Mouse (Mus musculus): ENCODE measurements around the gene Nav2. TPM values are rescaled to one million over a fixed set of nuclear protein-coding genes. Genes with fewer than 3 reads are reported as not detected.

Gene Nav2
- polyA plus RNA-seq, 1 experiment from 2014 or later: 25.8 TPM

- H3K4me2 ChIP-seq (replicated peaks): no peak overlapping the region
- H3K9me3 ChIP-seq (replicated peaks): no peaks in the 10 kb centered on the region
- H3K4me3 ChIP-seq: no peak overlapping the region
- no peak overlapping the region for H3K9ac ChIP-seq
- H3K4me1 ChIP-seq: peaks cover 52% of the 10 kb centered on the region
- no peaks in the 10 kb centered on the region for H3K36me3 ChIP-seq
- WGBS: 91% methylated on average over 6 of the region's 6 CpGs
- no peak for ATAC-seq (ENCODE audit: low FRiP score)
- no peak overlapping the region for H3K27ac ChIP-seq
- H3K27me3 ChIP-seq: no peaks in the 10 kb centered on the region
Observed at GRCm38 (mm10) chr7:49258088-49258487, 349.6 kb downstream of the Nav2 start.

GRCm38 (mm10) chr7:49261941-49262511, 353.5 kb downstream of the Nav2 start:
- H3K4me1 ChIP-seq: peaks cover 43% of the 10 kb centered on the region

GRCm38 (mm10) chr7:49266422-49266821, 357.9 kb downstream of the Nav2 start:
- Histone ChIP-seq H3K9ac (no peak overlapping the region), H3K4me1 (peaks cover 18% of the 10 kb centered on the region), H3K4me2 (replicated peaks) (no peak overlapping the region), H3K27me3 (no peaks in the 10 kb centered on the region; the same call in 1 of the 2 replicates), H3K4me3 (no peak overlapping the region), H3K36me3 (no peaks in the 10 kb centered on the region), H3K9me3 (replicated peaks) (no peaks in the 10 kb centered on the region), H3K27ac (no peak overlapping the region)
- WGBS: 84% methylated on average over 6 of the region's 6 CpGs
- ATAC-seq (ENCODE audit: low FRiP score): no peak

More at GRCm38 (mm10) chr7:49261941-49262511, 353.5 kb downstream of the Nav2 start:
- Histone ChIP-seq H3K9me3 (replicated peaks) (no peaks in the 10 kb centered on the region), H3K4me2 (replicated peaks) (no peak overlapping the region), H3K27ac (no peak overlapping the region; the same call in 1 of the 2 replicates), H3K27me3 (no peaks in the 10 kb centered on the region), H3K4me3 (no peak overlapping the region), H3K9ac (no peak overlapping the region), H3K36me3 (no peaks in the 10 kb centered on the region)
- no peak for ATAC-seq (ENCODE audit: low FRiP score)
- 65% methylated on average over 13 of the region's 13 CpGs for WGBS

GRCm38 (mm10) chr7:49267621-49268325, 359.3 kb downstream of the Nav2 start:
- no peaks in the 10 kb centered on the region; the same call in 1 of the 2 replicates for H3K27me3 ChIP-seq
- no peak for ATAC-seq (ENCODE audit: low FRiP score)
- no peak overlapping the region for H3K4me3 ChIP-seq
- H3K27ac ChIP-seq: no peak overlapping the region
- H3K4me2 ChIP-seq (replicated peaks): no peak overlapping the region
- no peaks in the 10 kb centered on the region for H3K36me3 ChIP-seq
- no peaks in the 10 kb centered on the region for H3K9me3 ChIP-seq (replicated peaks)
- no peak overlapping the region for H3K9ac ChIP-seq
- H3K4me1 ChIP-seq: peaks cover 10% of the 10 kb centered on the region
- WGBS: 84% methylated on average over 12 of the region's 12 CpGs

- Histone ChIP-seq H3K27ac (no peak overlapping the region), H3K4me2 (replicated peaks) (no peak overlapping the region)
- ATAC-seq (ENCODE audit: low FRiP score): no peak
Observed at GRCm38 (mm10) chr7:49268401-49268921, 359.9 kb downstream of the Nav2 start.

GRCm38 (mm10) chr7:49270855-49271254, 362.3 kb downstream of the Nav2 start:
- H3K9ac ChIP-seq: no peak overlapping the region
- H3K36me3 ChIP-seq: no peaks in the 10 kb centered on the region
- no peaks in the 10 kb centered on the region for H3K9me3 ChIP-seq (replicated peaks)
- no peak overlapping the region for H3K4me3 ChIP-seq
- H3K27me3 ChIP-seq: no peaks in the 10 kb centered on the region; the same call in 1 of the 2 replicates
- whole genome bisulfite sequencing: 73% methylated on average over 11 of the region's 11 CpGs
- ATAC-seq (ENCODE audit: low FRiP score): no peak
- peaks cover 18% of the 10 kb centered on the region for H3K4me1 ChIP-seq
- no peak overlapping the region for H3K27ac ChIP-seq
- no peak overlapping the region for H3K4me2 ChIP-seq (replicated peaks)

More at GRCm38 (mm10) chr7:49268401-49268921, 359.9 kb downstream of the Nav2 start:
- Histone ChIP-seq H3K36me3 (no peaks in the 10 kb centered on the region), H3K4me1 (peaks cover 11% of the 10 kb centered on the region), H3K9ac (no peak overlapping the region), H3K9me3 (replicated peaks) (no peaks in the 10 kb centered on the region), H3K27me3 (no peaks in the 10 kb centered on the region; the same call in 1 of the 2 replicates), H3K4me3 (no peak overlapping the region)
- 88% methylated on average over 9 of the region's 9 CpGs for WGBS

GRCm38 (mm10) chr7:49272445-49273439, 364.2 kb downstream of the Nav2 start:
- Histone ChIP-seq H3K9me3 (replicated peaks) (no peaks in the 10 kb centered on the region), H3K9ac (0 out of 2 replicates have a peak overlapping the region, but pooled peaks have one; percentile 6), H3K4me2 (replicated peaks) (no peak overlapping the region), H3K4me3 (no peak overlapping the region), H3K36me3 (no peaks in the 10 kb centered on the region), H3K4me1 (peaks cover 20% of the 10 kb centered on the region), H3K27me3 (no peaks in the 10 kb centered on the region; the same call in 1 of the 2 replicates), H3K27ac (no peak overlapping the region)
- 21% methylated on average over 16 of the region's 16 CpGs for WGBS
- peak; percentile 30; the same call in 1 of the 2 replicates for ATAC-seq (ENCODE audit: low FRiP score)

GRCm38 (mm10) chr7:49273907-49274656, 365.6 kb downstream of the Nav2 start:
- Histone ChIP-seq H3K27me3 (no peaks in the 10 kb centered on the region; the same call in 1 of the 2 replicates), H3K4me1 (peaks cover 17% of the 10 kb centered on the region), H3K9me3 (replicated peaks) (no peaks in the 10 kb centered on the region), H3K9ac (no peak overlapping the region), H3K36me3 (no peaks in the 10 kb centered on the region), H3K4me2 (replicated peaks) (no peak overlapping the region), H3K27ac (no peak overlapping the region), H3K4me3 (no peak overlapping the region)
- ATAC-seq (ENCODE audit: low FRiP score): no peak
- 93% methylated on average over 13 of the region's 13 CpGs for WGBS

GRCm38 (mm10) chr7:49274676-49275075, 366.2 kb downstream of the Nav2 start:
- ATAC-seq (ENCODE audit: low FRiP score): no peak
- H3K36me3 ChIP-seq: no peaks in the 10 kb centered on the region
- no peaks in the 10 kb centered on the region for H3K9me3 ChIP-seq (replicated peaks)
- H3K4me3 ChIP-seq: no peak overlapping the region
- H3K4me1 ChIP-seq: peaks cover 17% of the 10 kb centered on the region
- no peak overlapping the region for H3K4me2 ChIP-seq (replicated peaks)
- H3K27me3 ChIP-seq: no peaks in the 10 kb centered on the region; the same call in 1 of the 2 replicates
- WGBS: 71% methylated on average over 8 of the region's 8 CpGs
- H3K9ac ChIP-seq: no peak overlapping the region
- no peak overlapping the region for H3K27ac ChIP-seq

GRCm38 (mm10) chr7:49276163-49276562, 367.6 kb downstream of the Nav2 start:
- H3K9ac ChIP-seq: no peak overlapping the region
- H3K36me3 ChIP-seq: no peaks in the 10 kb centered on the region
- no peaks in the 10 kb centered on the region; the same call in 1 of the 2 replicates for H3K27me3 ChIP-seq
- H3K27ac ChIP-seq: no peak overlapping the region
- H3K4me1 ChIP-seq: peaks cover 17% of the 10 kb centered on the region
- ATAC-seq (ENCODE audit: low FRiP score): no peak
- H3K9me3 ChIP-seq (replicated peaks): no peaks in the 10 kb centered on the region
- no peak overlapping the region for H3K4me3 ChIP-seq
- H3K4me2 ChIP-seq (replicated peaks): no peak overlapping the region
- 85% methylated on average over 8 of the region's 8 CpGs for WGBS

- ATAC-seq (ENCODE audit: low FRiP score): no peak
- no peaks in the 10 kb centered on the region for H3K9me3 ChIP-seq (replicated peaks)
Observed at GRCm38 (mm10) chr7:49277685-49278084, 369.2 kb downstream of the Nav2 start.

More at GRCm38 (mm10) chr7:49277685-49278084, 369.2 kb downstream of the Nav2 start:
- 95% methylated on average over 4 of the region's 4 CpGs for WGBS
- Histone ChIP-seq H3K4me1 (peaks cover 15% of the 10 kb centered on the region), H3K4me3 (no peak overlapping the region), H3K9ac (no peak overlapping the region), H3K36me3 (no peaks in the 10 kb centered on the region), H3K4me2 (replicated peaks) (no peak overlapping the region), H3K27ac (no peak overlapping the region), H3K27me3 (no peaks in the 10 kb centered on the region)

Measured in hindbrain, embryonic 12.5 days (tissue).